Mouse (Mus musculus) embryonic fibroblast, embryonic 13.5 days (primary cell): Measurements from ENCODE around the gene Dynlrb1.

ENCODE experiments used
- CTCF ChIP-seq: IDR thresholded peaks from 2 replicates; pipeline ENCODE4 v1.5.1; 2011; ENCODE audit warnings: mild to moderate bottlenecking, control low read depth, low read length, moderate library complexity, borderline replicate concordance; ENCODE audit not compliant: insufficient read depth
- POLR2A ChIP-seq: IDR thresholded peaks from 2 replicates; pipeline ENCODE4 v1.6.1; 2011; ENCODE audit warnings: low read depth, mild to moderate bottlenecking, control low read depth, low read length, moderate library complexity

- TF ChIP-seq POLR2A (no peak), CTCF (no peak)
These were observed 29.2 kb downstream of the Dynlrb1 start for GRCm38 (mm10) chr2:155265526-155265925.
